Mouse (Mus musculus) B cell, adult (primary cell): ENCODE results near the gene Nckap5l. TPM values are rescaled to one million over a fixed set of nuclear protein-coding genes. Genes with fewer than 3 reads are reported as not detected.

Experiments
- total RNA-seq: library from RNA; stranded (reverse); gene quantifications from 4 replicates; pipeline ENCODE4 v1.2.4, GENCODE M21; 2023; ENCODE audit not compliant: inconsistent age

The Nckap5l gene
- 5.3 to 9.9 TPM (median 7.2 TPM) in 4 replicates for total RNA-seq

DNA sequence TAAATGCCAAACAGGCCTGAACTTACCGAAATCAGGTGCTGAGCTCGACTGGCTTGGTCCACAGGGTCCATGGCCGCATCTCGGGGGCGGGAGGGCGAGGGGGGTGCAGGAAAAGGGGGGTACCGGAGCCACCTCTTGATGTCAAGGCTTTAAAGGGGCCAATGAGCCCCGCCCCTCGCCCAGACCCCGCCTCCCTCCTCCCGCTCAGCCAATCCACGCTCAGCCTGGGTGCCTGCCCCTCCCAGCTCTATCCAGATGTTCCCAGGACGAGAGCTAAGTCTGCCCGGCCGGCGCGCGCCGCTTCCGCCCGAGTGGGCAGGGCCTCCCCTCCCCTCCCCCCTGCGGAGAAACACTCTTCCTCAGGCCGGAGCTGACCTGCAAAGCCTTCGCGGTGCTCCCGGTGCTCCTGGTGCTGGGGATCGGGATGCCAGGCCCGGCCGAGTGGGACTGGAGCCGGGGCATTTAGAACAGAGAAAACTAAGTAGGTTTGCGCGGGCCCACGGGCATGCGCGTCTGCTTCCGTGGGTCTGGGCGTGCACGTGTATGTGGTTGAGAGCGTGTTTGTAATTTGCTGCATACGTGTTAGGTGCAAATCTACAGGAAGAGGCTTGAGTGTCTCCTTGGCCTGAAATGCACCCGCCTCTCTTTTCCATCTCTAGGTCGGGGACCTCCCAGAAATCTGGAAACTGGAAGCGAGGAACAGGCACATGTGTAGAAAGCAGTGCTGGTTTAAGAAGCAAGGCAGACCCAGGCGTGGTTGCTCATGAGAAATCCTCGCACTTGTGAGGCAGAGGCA, at the start of gene Nckap5l:
Gene Nckap5l, minus strand, starts transcription at position 143 of the 796 bp plus-strand sequence.

DNA sequence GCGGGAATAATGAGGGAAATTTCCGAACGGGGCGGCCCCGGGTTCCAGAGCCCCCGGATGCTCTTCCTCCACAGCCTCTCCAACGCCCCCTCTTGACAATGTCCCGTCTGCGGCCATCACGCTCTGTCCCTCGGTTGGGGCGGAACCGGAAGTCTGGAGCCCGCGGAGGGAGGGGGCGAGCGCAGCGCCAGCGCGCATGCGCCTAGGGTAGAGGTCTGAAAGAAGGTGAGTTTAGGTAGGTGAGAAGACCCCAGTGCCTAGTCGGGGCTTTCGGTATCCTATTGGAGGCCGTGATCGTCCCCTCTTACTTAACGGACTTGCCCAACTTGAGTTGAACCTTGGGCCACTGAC, 17.0 kb upstream of the Nckap5l start, which contains the start of gene Bcdin3d:
Gene Bcdin3d, minus strand, starts transcription at position 155 of the 351 bp plus-strand sequence.

DNA sequence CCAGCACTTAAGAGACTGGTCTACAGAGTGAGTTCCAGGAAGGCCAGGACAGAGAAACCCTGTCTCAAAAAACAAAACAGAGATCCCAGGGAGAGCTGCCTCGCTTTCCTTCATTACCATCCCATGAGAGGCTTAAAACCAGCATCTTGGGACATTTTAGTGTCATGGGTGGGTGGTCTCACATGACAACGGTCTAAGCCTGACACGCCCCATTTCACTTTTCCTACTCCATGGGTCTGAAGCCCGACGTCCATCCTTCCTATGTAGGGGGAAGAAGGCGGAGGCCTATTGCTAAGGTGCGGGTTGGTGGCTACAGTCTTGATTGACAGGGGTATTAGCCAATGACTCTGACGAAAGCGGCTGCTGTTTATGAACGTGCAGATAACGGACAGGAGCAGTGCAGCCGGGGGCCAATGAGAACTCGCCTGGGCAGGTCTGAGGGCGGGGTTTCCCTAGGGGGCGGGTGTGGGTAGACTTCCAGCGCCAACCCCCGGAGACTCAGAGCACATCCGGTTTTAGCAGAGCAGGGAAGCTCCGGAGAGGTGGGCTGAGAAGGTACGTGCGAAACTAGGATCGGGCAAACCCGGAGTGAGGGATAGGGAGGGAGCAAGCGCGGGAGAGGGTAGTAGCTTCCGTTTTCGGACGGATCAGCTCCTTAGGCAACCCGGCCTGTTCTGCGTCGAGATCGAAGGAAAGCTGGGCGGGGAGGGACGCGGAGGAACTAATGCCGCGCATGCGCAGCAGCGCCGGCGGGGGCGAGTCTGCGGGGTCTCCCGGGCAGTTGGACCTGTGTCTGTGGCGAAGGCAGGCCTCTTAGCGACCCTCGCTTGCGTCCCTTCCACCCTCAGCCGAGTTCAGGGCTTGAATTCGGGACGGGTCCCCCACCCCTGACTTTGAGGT, 64.8 kb downstream of the Nckap5l start, which contains the start of gene Tmbim6:
Gene Tmbim6, plus strand, starts transcription at position 397 of the 900 bp plus-strand sequence.

Other genes starting within 250 kb of the Nckap5l start
- 1.9 to 3.3 TPM (median 2.3 TPM) in 4 replicates for gene Kcnh3, start 232.9 kb downstream of the Nckap5l start, total RNA-seq
- gene Mcrs1, start 205.8 kb downstream of the Nckap5l start, total RNA-seq = 127 to 144 TPM (median 141 TPM) in 4 replicates
- gene Prpf40b, start 162.7 kb downstream of the Nckap5l start, total RNA-seq = 13.0 to 24.0 TPM (median 17.7 TPM) in 4 replicates
- not detected in 4 replicates for gene Fam186b, start 161.9 kb downstream of the Nckap5l start, total RNA-seq
- 139 to 148 TPM (median 141 TPM) in 4 replicates for gene Fmnl3, start 87.3 kb downstream of the Nckap5l start, total RNA-seq
- 424 to 452 TPM (median 435 TPM) in 4 replicates for gene Tmbim6, start 64.9 kb downstream of the Nckap5l start, total RNA-seq
- gene Bcdin3d, start 17.0 kb upstream of the Nckap5l start, total RNA-seq = 5.0 to 8.5 TPM (median 7.6 TPM) in 4 replicates
- gene Faim2, start 70.4 kb upstream of the Nckap5l start, total RNA-seq = not detected in 4 replicates
- not detected in 4 replicates for gene Aqp2, start 121.3 kb upstream of the Nckap5l start, total RNA-seq
- gene Aqp5, start 133.0 kb upstream of the Nckap5l start, total RNA-seq = not detected in 4 replicates
- gene Aqp6, start 143.7 kb upstream of the Nckap5l start, total RNA-seq = not detected in 4 replicates
- 7.3 to 11.3 TPM (median 9.6 TPM) in 4 replicates for gene Racgap1, start 193.9 kb upstream of the Nckap5l start, total RNA-seq
- 0.42 to 0.60 TPM (median 0.51 TPM) in 4 replicates for gene Asic1, start 212.6 kb upstream of the Nckap5l start, total RNA-seq
- gene Smarcd1, start 244.4 kb upstream of the Nckap5l start, total RNA-seq = 55.6 to 74.4 TPM (median 65.8 TPM) in 4 replicates
- 4.0 to 8.8 TPM (median 5.3 TPM) in 4 replicates for gene Gm17349, start 247.7 kb upstream of the Nckap5l start, total RNA-seq